Mouse (Mus musculus): ENCODE measurements around the gene A630089N07Rik.

GRCm38 (mm10) chr16:97961381-97962150 is 120.7 kb downstream of the A630089N07Rik start:
- TF ChIP-seq USF1 (IDR thresholded peaks at IDR 0.05; ENCODE audit: low read depth) (no peak), MYOG (IDR thresholded peaks at IDR 0.05; ENCODE audit: control insufficient read depth in 1 of 3, insufficient read depth in 1 of 3, insufficient read length in 2 of 3, low read depth in 2 of 3) (no peak), CEBPB (IDR thresholded peaks at IDR 0.05; ENCODE audit: insufficient read depth, poor library complexity, severe bottlenecking) (no peak), TCF12 (IDR thresholded peaks at IDR 0.05; ENCODE audit: insufficient read depth, poor library complexity, severe bottlenecking) (no peak)
